Mouse (Mus musculus) cerebral cortex, adult 2 months (tissue): ENCODE measurements around the gene Nampt.

ENCODE experiments used
- whole genome bisulfite sequencing: fragments of 180-500 bp; shearing (Covaris S2); methylation state at CpG from one replicate; pipeline ENCODE4 v1.1.7; 2018; 5-methylcytosine and 5-hydroxymethylcytosine counted together

Gene Nampt

GRCm38 (mm10) chr12:32897199-32898120 is 78.1 kb downstream of the Nampt start:
- 47% methylated on average over 13 of the region's 13 CpGs for WGBS

DNA sequence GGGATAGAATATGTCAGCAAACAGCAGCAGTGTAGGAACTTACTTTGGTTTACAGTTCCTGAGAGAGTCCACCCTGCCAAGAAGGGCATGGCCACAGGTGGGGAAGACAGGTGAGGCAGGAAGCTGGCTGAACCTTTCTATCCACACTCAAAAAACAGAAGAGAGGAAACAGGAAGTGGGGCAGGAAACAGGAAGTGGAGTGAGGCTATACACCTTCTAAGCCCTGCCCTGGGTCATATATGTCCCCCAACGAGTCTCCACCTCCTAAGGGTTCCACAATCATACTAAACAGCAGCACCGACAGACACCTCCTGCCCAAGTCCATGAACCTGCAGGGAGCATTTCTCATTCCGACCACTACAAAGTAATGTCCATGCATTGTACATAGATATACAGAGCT is 81.7 kb downstream of the Nampt start:
- 85% methylated on average over 3 of the region's 3 CpGs for WGBS
